Mouse (Mus musculus): ENCODE measurements around the gene Polk.
A peak's percentile ranks its signal among the peaks of the same experiment; 100 is the strongest.

Polk gene

GRCm38 (mm10) chr13:96462644-96463043, 79.7 kb downstream of the Polk start:
- no peak for DNase-seq (ENCODE audit: low spot score)

GRCm38 (mm10) chr13:96458606-96459005, 83.8 kb downstream of the Polk start:
- DNase-seq (ENCODE audit: low spot score), result no peak

- no peak for DNase-seq (ENCODE audit: low spot score)
Measured at GRCm38 (mm10) chr13:96458018-96458417, 84.4 kb downstream of the Polk start.

- no peak for DNase-seq (ENCODE audit: low spot score)
Measured at GRCm38 (mm10) chr13:96457566-96457965, 84.8 kb downstream of the Polk start.

GRCm38 (mm10) chr13:96454288-96454687, 88.1 kb downstream of the Polk start:
- no peak for DNase-seq (ENCODE audit: low spot score)

GRCm38 (mm10) chr13:96452621-96453020, 89.8 kb downstream of the Polk start:
- DNase-seq (ENCODE audit: low spot score), result no peak

GRCm38 (mm10) chr13:96451386-96452140, 90.8 kb downstream of the Polk start:
- DNase-seq (ENCODE audit: low spot score), result no peak

- DNase-seq (ENCODE audit: low spot score), result no peak
Measured at GRCm38 (mm10) chr13:96450869-96451268, 91.5 kb downstream of the Polk start.

- DNase-seq (ENCODE audit: low spot score), result no peak
Measured at GRCm38 (mm10) chr13:96450205-96450856, 92.0 kb downstream of the Polk start.

- DNase-seq (ENCODE audit: low spot score), result no peak
Measured at GRCm38 (mm10) chr13:96440436-96440835, 101.9 kb downstream of the Polk start.

- no peak for DNase-seq (ENCODE audit: low spot score)
Measured at GRCm38 (mm10) chr13:96436921-96437320, 105.5 kb downstream of the Polk start.

GRCm38 (mm10) chr13:96435793-96436192, 106.6 kb downstream of the Polk start:
- peak; percentile 44 for DNase-seq (ENCODE audit: low spot score)

- DNase-seq (ENCODE audit: low spot score), result peak; percentile 55
Measured at GRCm38 (mm10) chr13:96434899-96435331, 107.5 kb downstream of the Polk start.

- peak; percentile 35 for DNase-seq (ENCODE audit: low spot score)
Measured at GRCm38 (mm10) chr13:96433648-96434190, 108.7 kb downstream of the Polk start.

GRCm38 (mm10) chr13:96433041-96433440, 109.3 kb downstream of the Polk start:
- peak; percentile 10 for DNase-seq (ENCODE audit: low spot score)

GRCm38 (mm10) chr13:96432376-96432811, 110.0 kb downstream of the Polk start:
- peak; percentile 88 for DNase-seq (ENCODE audit: low spot score)

- peak; percentile 85 for DNase-seq (ENCODE audit: low spot score)
Measured at GRCm38 (mm10) chr13:96431595-96432156, 110.7 kb downstream of the Polk start.

Measured in yolk sac, embryonic 10.5 days (tissue).